17 mouse cellular contexts compared by ENCODE assay signal in genomic region chr4:137527368-137527767, GRCm38 (mm10). TPM values are rescaled to one million over a fixed set of nuclear protein-coding genes. Genes with fewer than 3 reads are reported as not detected.
DNase-seq lines count a peak whose midpoint lies in the region; ATAC-seq and TF ChIP-seq lines count a peak whose summit lies in the region.
"Had no signal": no experiment of that assay in that cellular context is flagged by ENCODE, and none has a peak within 500 bp of the region (broad histone marks: within the 10 kb centered on the region; RNA-seq: fewer than 3 reads in every experiment).

No protein-coding gene starts in this region.

- H3K36me3 ChIP-seq in liver, postnatal 0 days (replicated peaks; ENCODE audit: insufficient read depth, low read length): peaks cover 4% of the 10 kb centered on the region; the same call in 1 of the 2 replicates
- H3K36me3 ChIP-seq: midbrain, embryonic 15.5 days had no signal

- H3K27me3 ChIP-seq in liver, postnatal 0 days (ENCODE audit: insufficient read depth, low read length): no peaks in the 10 kb centered on the region
- H3K27me3 ChIP-seq: limb, embryonic 13.5 days; midbrain, embryonic 15.5 days had no signal

- no peak for TF ChIP-seq EP300 in liver, postnatal 0 days (IDR thresholded peaks at IDR 0.05; ENCODE audit: low read depth)

- H3K27ac ChIP-seq in gastrocnemius, adult 2 months: peak overlapping the region; percentile 70
- peak overlapping the region; percentile 35; the same call in 1 of the 2 replicates for H3K27ac ChIP-seq in liver, postnatal 0 days (ENCODE audit: low read depth)
- H3K27ac ChIP-seq: hindbrain, embryonic 10.5 days; limb, embryonic 13.5 days; midbrain, embryonic 15.5 days had no signal

- no peaks in the 10 kb centered on the region; the same call in 1 of the 2 replicates for H3K4me1 ChIP-seq in liver, postnatal 0 days (ENCODE audit: insufficient read depth)
- H3K4me1 ChIP-seq: hindbrain, embryonic 10.5 days; limb, embryonic 13.5 days; midbrain, embryonic 15.5 days had no signal

- no peak for DNase-seq in gastrocnemius, adult 2 months
- DNase-seq in gastrocnemius, postnatal 14 days: no peak
- DNase-seq in liver, postnatal 0 days: peak; percentile 84
- DNase-seq in liver: no peak
- DNase-seq in heart, postnatal 25 days (ENCODE audit: low spot score): peak; percentile 32
- DNase-seq in kidney, postnatal 36 days: peak; percentile 69 to 84
- DNase-seq in embryo, embryonic 11 days: no peak
- DNase-seq in gastrocnemius, postnatal 25 days: no peak
- DNase-seq: cerebellum, adult 9-11 months; gastrocnemius, postnatal 36 days had no signal

- H3K4me3 ChIP-seq in gastrocnemius, adult 2 months: no peak overlapping the region
- no peak overlapping the region for H3K4me3 ChIP-seq in liver, postnatal 0 days (ENCODE audit: low read depth, low read length)
- H3K4me3 ChIP-seq: erythroblast, embryonic 14.5 days; hindbrain, embryonic 10.5 days; limb, embryonic 13.5 days; midbrain, embryonic 15.5 days had no signal

- intact Hi-C loops in gastrocnemius, adult 2 months (cut with DNase I): no loop called here
- intact Hi-C loops in gastrocnemius, postnatal 14 days (cut with DNase I; ENCODE audit: low total_unique reads): no loop called here
- intact Hi-C loops in heart, postnatal 25 days (cut with DNase I): loop anchor here (5.0 kb wide), 1 partner anchor 40 kb away; no protein-coding TSS in a partner anchor

- H3K9me3 ChIP-seq in liver, postnatal 0 days (ENCODE audit: low read length): no peaks in the 10 kb centered on the region
- H3K9me3 ChIP-seq: hindbrain, embryonic 10.5 days; limb, embryonic 13.5 days; midbrain, embryonic 15.5 days had no signal

- WGBS in liver, postnatal 0 days (ENCODE audit: insufficient replicate concordance): 56% methylated on average over 4 of the region's 4 CpGs

- TF ChIP-seq CTCF in gastrocnemius, adult 2 months (IDR thresholded peaks at IDR 0.05): no peak
- TF ChIP-seq CTCF in liver, postnatal 0 days (IDR thresholded peaks at IDR 0.05; ENCODE audit: low read depth): no peak

- H3K4me2 ChIP-seq in liver, postnatal 0 days (ENCODE audit: low read depth, low read length): no peak overlapping the region
- H3K4me2 ChIP-seq: limb, embryonic 13.5 days; midbrain, embryonic 15.5 days had no signal

- H3K9ac ChIP-seq in liver, postnatal 0 days (replicated peaks): no peak overlapping the region
- H3K9ac ChIP-seq: limb, embryonic 13.5 days; midbrain, embryonic 15.5 days had no signal

- peak; percentile 95 for ATAC-seq in liver, postnatal 0 days
- ATAC-seq: midbrain, embryonic 15.5 days had no signal

RNA-seq across cellular contexts. Expression of gene Ldlrad2, which starts 47.0 kb away (rescaled TPM):
- not detected for total RNA-seq in gastrocnemius, adult 2 months (2021)
- not detected for total RNA-seq in gastrocnemius, postnatal 14 days (2021)
- polyA plus RNA-seq in liver, postnatal 0 days (2015; fragmentation: Nextera tagmentation; extraction: Ambion mirVana): not detected in 2 replicates
- not detected for total RNA-seq in heart, postnatal 25 days (2021)
- total RNA-seq in gastrocnemius, postnatal 25 days (2021): not detected
- total RNA-seq: gastrocnemius, postnatal 36 days had no signal
- polyA plus RNA-seq: erythroblast, embryonic 14.5 days; intestine, embryonic 14.5 days; limb, embryonic 13.5 days; midbrain, embryonic 15.5 days; neural tube, embryonic 11.5 days; stomach, embryonic 16.5 days had no signal

RNA-seq across cellular contexts. Expression of gene Hspg2, which starts 58.8 kb away (rescaled TPM):
- 10 to 100 TPM; 55.2 to 77.5 TPM for total RNA-seq in gastrocnemius, adult 2 months (2021)
- total RNA-seq in gastrocnemius, postnatal 14 days (2021): 100 to 1,000 TPM; 193 to 224 TPM
- polyA plus RNA-seq in liver, postnatal 0 days (2015; fragmentation: Nextera tagmentation; extraction: Ambion mirVana): 5.1 TPM in 2 replicates
- total RNA-seq in heart, postnatal 25 days (2021): 100 to 1,000 TPM; 249 to 297 TPM
- total RNA-seq in gastrocnemius, postnatal 25 days (2021): 100 to 1,000 TPM; 105 to 107 TPM

Comparison
In these comparisons a context has a peak if more than half of its experiments do, and no peak if none do; other contexts are left out.
1. DNase-seq: peak in liver, postnatal 0 days (single experiment), heart, postnatal 25 days (single experiment) and kidney, postnatal 36 days (2 of 2); none in gastrocnemius, adult 2 months (single experiment), gastrocnemius, postnatal 14 days (single experiment), liver (single experiment), embryo, embryonic 11 days (single experiment) and gastrocnemius, postnatal 25 days (single experiment).